Mouse (Mus musculus): ENCODE results near the gene Zfp36. TPM values are rescaled to one million over a fixed set of nuclear protein-coding genes. Genes with fewer than 3 reads are reported as not detected.

Gene Zfp36
- polyA plus RNA-seq, 1 experiment from 2014 or later = 26.8 TPM

- peak within 1 kb of the TSS; percentile 99 for H3K9ac ChIP-seq (ENCODE audit: low read length)
- H3K36me3 ChIP-seq (ENCODE audit: control insufficient read depth, insufficient read depth, low read length) = no peaks in the 10 kb centered on the region; the same call in 1 of the 2 replicates
- peak within 1 kb of the TSS; percentile 98 for H3K4me3 ChIP-seq (ENCODE audit: low read length)
- no peaks in the 10 kb centered on the region for H3K27me3 ChIP-seq (ENCODE audit: control insufficient read depth, insufficient read depth, low read depth, low read length)
- peak within 1 kb of the TSS; percentile 90 for H3K27ac ChIP-seq (ENCODE audit: low read length)
- under 1% methylated on average over 77 of the region's 77 CpGs for WGBS
- peak; percentile 98 for ATAC-seq (ENCODE audit: low read depth)
- H3K9me3 ChIP-seq (ENCODE audit: control insufficient read depth, low read length) = no peaks in the 10 kb centered on the region
- peaks cover 10% of the 10 kb centered on the region for H3K4me1 ChIP-seq (replicated peaks; ENCODE audit: control insufficient read depth, insufficient read depth, low read length)
- peak within 1 kb of the TSS; percentile 83 for H3K4me2 ChIP-seq (ENCODE audit: low read depth, low read length)
Observed at GRCm38 (mm10) chr7:28338108-28338998, 41.7 kb downstream of the Zfp36 start, which contains the start of gene Supt5. Supt5 (minus strand) TSS chr7:28338746.

DNA sequence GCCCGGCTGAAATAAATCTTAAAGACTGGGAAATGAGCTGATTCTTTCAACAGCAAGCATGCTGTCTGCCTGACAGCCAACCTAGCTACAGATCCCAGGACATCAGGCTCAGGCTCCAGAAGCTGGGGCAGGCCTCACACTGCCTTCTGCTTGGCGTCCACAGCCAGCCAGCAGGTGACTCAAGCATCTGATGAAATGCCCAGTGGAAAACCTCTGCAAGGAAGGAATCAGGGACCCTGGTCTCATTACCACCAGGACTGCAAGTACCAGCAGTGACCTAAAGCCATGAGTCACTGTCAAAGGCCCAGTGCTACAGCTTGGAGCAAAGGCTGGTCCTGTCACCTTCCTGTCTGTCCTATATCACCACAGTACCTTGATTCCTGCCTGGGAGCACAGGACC lies 44.6 kb downstream of the Zfp36 start:
- 95% methylated on average over 2 of the region's 2 CpGs for WGBS
- peaks cover 4% of the 10 kb centered on the region for H3K36me3 ChIP-seq (ENCODE audit: control insufficient read depth, insufficient read depth, low read length)
- no peak overlapping the region for H3K4me2 ChIP-seq (ENCODE audit: low read depth, low read length)
- H3K27me3 ChIP-seq (ENCODE audit: control insufficient read depth, insufficient read depth, low read depth, low read length) = no peaks in the 10 kb centered on the region
- H3K27ac ChIP-seq (ENCODE audit: low read length) = no peak overlapping the region
- no peak for ATAC-seq (ENCODE audit: low read depth)
- no peak overlapping the region for H3K4me3 ChIP-seq (ENCODE audit: low read length)
- no peaks in the 10 kb centered on the region for H3K9me3 ChIP-seq (ENCODE audit: control insufficient read depth, low read length)
- H3K4me1 ChIP-seq (replicated peaks; ENCODE audit: control insufficient read depth, insufficient read depth, low read length) = peaks cover 10% of the 10 kb centered on the region
- no peak overlapping the region for H3K9ac ChIP-seq (ENCODE audit: low read length)

DNA sequence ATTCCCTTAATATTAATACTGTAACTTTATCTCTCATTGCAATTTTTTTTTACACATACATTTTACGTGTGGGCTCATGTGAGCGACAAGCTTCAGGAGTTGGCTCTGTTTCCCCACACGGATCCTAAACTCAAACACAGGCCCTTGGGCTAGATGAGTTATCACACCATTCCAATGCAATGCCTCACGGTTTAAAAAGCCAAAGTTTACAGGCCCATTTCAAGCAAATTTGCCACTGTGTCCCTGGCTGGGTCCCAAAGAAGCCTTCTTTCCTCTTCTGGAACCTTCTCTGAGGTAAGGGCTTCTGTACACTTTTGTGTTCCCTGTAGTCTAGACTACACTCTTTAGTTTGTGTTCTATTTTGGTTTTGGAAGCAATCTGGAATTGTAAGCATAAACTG lies 45.5 kb downstream of the Zfp36 start:
- Histone ChIP-seq H3K4me3 (ENCODE audit: low read length) (no peak overlapping the region), H3K9ac (ENCODE audit: low read length) (no peak overlapping the region)

DNA sequence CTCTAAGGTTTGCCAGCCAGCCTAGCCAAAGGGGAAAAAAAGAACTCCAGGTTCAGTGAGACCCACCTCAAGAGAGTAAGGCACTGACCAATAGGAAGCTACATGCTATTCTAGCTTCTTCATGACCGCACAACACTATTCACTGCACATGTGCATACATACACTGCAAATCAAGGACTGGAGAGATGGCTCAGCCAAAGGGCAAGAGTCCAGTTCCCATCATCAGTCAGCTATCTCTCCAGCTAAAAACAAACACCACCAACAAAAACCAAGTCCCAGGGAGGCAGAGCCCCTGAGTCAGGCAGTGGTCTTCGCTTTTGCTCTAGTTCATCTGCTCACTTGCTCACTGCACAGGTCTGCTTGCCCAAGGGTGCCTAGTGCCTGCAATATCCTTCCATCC lies 51.8 kb downstream of the Zfp36 start:
- H3K9ac ChIP-seq (ENCODE audit: low read length) = no peak overlapping the region
- H3K4me1 ChIP-seq (replicated peaks; ENCODE audit: control insufficient read depth, insufficient read depth, low read length) = no peaks in the 10 kb centered on the region
- ATAC-seq (ENCODE audit: low read depth) = no peak
- H3K27ac ChIP-seq (ENCODE audit: low read length) = no peak overlapping the region
- H3K4me2 ChIP-seq (ENCODE audit: low read depth, low read length) = no peak overlapping the region
- 92% methylated on average over 2 of the region's 2 CpGs for WGBS
- H3K9me3 ChIP-seq (ENCODE audit: control insufficient read depth, low read length) = no peaks in the 10 kb centered on the region
- no peaks in the 10 kb centered on the region for H3K27me3 ChIP-seq (ENCODE audit: control insufficient read depth, insufficient read depth, low read depth, low read length)
- H3K4me3 ChIP-seq (ENCODE audit: low read length) = no peak overlapping the region
- peaks cover 52% of the 10 kb centered on the region for H3K36me3 ChIP-seq (ENCODE audit: control insufficient read depth, insufficient read depth, low read length)

More for the DNA sequence above, 45.5 kb downstream of the Zfp36 start:
- Histone ChIP-seq H3K27ac (ENCODE audit: low read length) (no peak overlapping the region), H3K27me3 (ENCODE audit: control insufficient read depth, insufficient read depth, low read depth, low read length) (no peaks in the 10 kb centered on the region), H3K4me2 (ENCODE audit: low read depth, low read length) (no peak overlapping the region), H3K9me3 (ENCODE audit: control insufficient read depth, low read length) (no peaks in the 10 kb centered on the region), H3K36me3 (ENCODE audit: control insufficient read depth, insufficient read depth, low read length) (peaks cover 12% of the 10 kb centered on the region), H3K4me1 (replicated peaks; ENCODE audit: control insufficient read depth, insufficient read depth, low read length) (peaks cover 10% of the 10 kb centered on the region)
- WGBS = 81% methylated on average over 4 of the region's 4 CpGs
- ATAC-seq (ENCODE audit: low read depth) = no peak

Other genes with a start within 250 kb of the Zfp36 start
- gene Fbl, start 210.5 kb downstream of the Zfp36 start, polyA plus RNA-seq (2015; fragmentation: Nextera tagmentation; extraction: Ambion mirVana) = 69.3 and 84.5 TPM in 2 replicates
- gene Dyrk1b, start 200.8 kb downstream of the Zfp36 start, polyA plus RNA-seq (2015; fragmentation: Nextera tagmentation; extraction: Ambion mirVana) = 12.3 TPM in 2 replicates
- gene Eid2, start 112.4 kb downstream of the Zfp36 start, polyA plus RNA-seq (2015; fragmentation: Nextera tagmentation; extraction: Ambion mirVana) = 1.2 and 1.9 TPM in 2 replicates
- 7.9 and 9.6 TPM in 2 replicates for gene Eid2b, start 102.5 kb downstream of the Zfp36 start, polyA plus RNA-seq (2015; fragmentation: Nextera tagmentation; extraction: Ambion mirVana)
- not detected in 2 replicates for gene Selenov, start 89.1 kb downstream of the Zfp36 start, polyA plus RNA-seq (2015; fragmentation: Nextera tagmentation; extraction: Ambion mirVana)
- 0.20 and 0.43 TPM in 2 replicates for gene Dll3, start 78.0 kb downstream of the Zfp36 start, polyA plus RNA-seq (2015; fragmentation: Nextera tagmentation; extraction: Ambion mirVana)
- 120 and 124 TPM in 2 replicates for gene Timm50, start 68.2 kb downstream of the Zfp36 start, polyA plus RNA-seq (2015; fragmentation: Nextera tagmentation; extraction: Ambion mirVana)
- gene Supt5, start 41.5 kb downstream of the Zfp36 start, polyA plus RNA-seq (2015; fragmentation: Nextera tagmentation; extraction: Ambion mirVana) = 84.4 and 91.8 TPM in 2 replicates
- 981 and 1,007 TPM in 2 replicates for gene Rps16, start 29.6 kb downstream of the Zfp36 start, polyA plus RNA-seq (2015; fragmentation: Nextera tagmentation; extraction: Ambion mirVana)
- gene Plekhg2, start 7.7 kb downstream of the Zfp36 start, polyA plus RNA-seq (2015; fragmentation: Nextera tagmentation; extraction: Ambion mirVana) = 69.0 and 70.0 TPM in 2 replicates
- gene Med29, start 12.5 kb upstream of the Zfp36 start, polyA plus RNA-seq (2015; fragmentation: Nextera tagmentation; extraction: Ambion mirVana) = 46.8 and 50.2 TPM in 2 replicates
- gene Paf1, start 12.7 kb upstream of the Zfp36 start, polyA plus RNA-seq (2015; fragmentation: Nextera tagmentation; extraction: Ambion mirVana) = 87.6 and 89.7 TPM in 2 replicates
- 46.6 and 47.1 TPM in 2 replicates for gene Gmfg, start 57.2 kb upstream of the Zfp36 start, polyA plus RNA-seq (2015; fragmentation: Nextera tagmentation; extraction: Ambion mirVana)
- 1.5 and 1.8 TPM in 2 replicates for gene Lrfn1, start 71.7 kb upstream of the Zfp36 start, polyA plus RNA-seq (2015; fragmentation: Nextera tagmentation; extraction: Ambion mirVana)
- gene Ifnl2, start 130.2 kb upstream of the Zfp36 start, polyA plus RNA-seq (2015; fragmentation: Nextera tagmentation; extraction: Ambion mirVana) = not detected in 2 replicates
- not detected in 2 replicates for gene Ifnl3, start 142.6 kb upstream of the Zfp36 start, polyA plus RNA-seq (2015; fragmentation: Nextera tagmentation; extraction: Ambion mirVana)
- not detected in 2 replicates for gene Sycn, start 160.6 kb upstream of the Zfp36 start, polyA plus RNA-seq (2015; fragmentation: Nextera tagmentation; extraction: Ambion mirVana)
- gene Nccrp1, start 167.0 kb upstream of the Zfp36 start, polyA plus RNA-seq (2015; fragmentation: Nextera tagmentation; extraction: Ambion mirVana) = not detected in 2 replicates
- gene Samd4b, start 217.9 kb upstream of the Zfp36 start, polyA plus RNA-seq (2015; fragmentation: Nextera tagmentation; extraction: Ambion mirVana) = 11.9 and 15.1 TPM in 2 replicates
- 58.2 and 60.5 TPM in 2 replicates for gene Pak4, start 217.9 kb upstream of the Zfp36 start, polyA plus RNA-seq (2015; fragmentation: Nextera tagmentation; extraction: Ambion mirVana)